Mouse (Mus musculus): ENCODE measurements around the gene Nfkbib.

GRCm38 (mm10) chr7:28769414-28769958 lies 2.2 kb upstream of the Nfkbib start:
- TF ChIP-seq POLR2AphosphoS2 (IDR thresholded peaks at IDR 0.05; ENCODE audit: low read depth, low read length) (no peak), BHLHE40 (IDR thresholded peaks at IDR 0.05; ENCODE audit: low read depth, low read length) (no peak), CTCF (conservative IDR thresholded peaks at IDR 0.05 in 1 of 2, IDR thresholded peaks at IDR 0.05 in 1 of 2; ENCODE audit: low read depth in 2 of 2, low read length in 2 of 2) (no peak), POLR2A (IDR thresholded peaks at IDR 0.05; ENCODE audit: low read depth, low read length) (no peak), ELF1 (IDR thresholded peaks at IDR 0.05; ENCODE audit: low read depth, low read length) (no peak), SMC3 (IDR thresholded peaks at IDR 0.05; ENCODE audit: low read depth, low read length) (no peak), ZKSCAN1 (IDR thresholded peaks at IDR 0.05; ENCODE audit: borderline replicate concordance, low read depth, low read length) (no peak), KAT2A (IDR thresholded peaks at IDR 0.05; ENCODE audit: insufficient replicate concordance, low read length) (no peak), NELFE (IDR thresholded peaks at IDR 0.05; ENCODE audit: low read depth, low read length) (no peak), E2F4 (IDR thresholded peaks at IDR 0.05; ENCODE audit: insufficient replicate concordance, low read depth, low read length) (no peak)
